Mouse (Mus musculus): ENCODE measurements around the gene Siah1a.

GRCm38 (mm10) chr8:86713407-86714188 lies 32.1 kb downstream of the Siah1a start:
- TF ChIP-seq POLR2A (IDR thresholded peaks at IDR 0.05; ENCODE audit: control insufficient read depth, extremely low read depth, insufficient read depth, low read length, poor library complexity) (no peak), CTCF (IDR thresholded peaks at IDR 0.05; ENCODE audit: borderline replicate concordance, control insufficient read depth, extremely low read depth, insufficient read depth, low read length, poor library complexity) (no peak)
